ENCODE assay signal across 33 mouse cellular contexts in genomic region chr7:11823246-11823645, GRCm38 (mm10). TPM values are rescaled to one million over a fixed set of nuclear protein-coding genes. Genes with fewer than 3 reads are reported as not detected.
"Had no signal": no experiment of that assay in that cellular context is flagged by ENCODE, and none has a peak within 500 bp of the region (broad histone marks: within the 10 kb centered on the region; RNA-seq: fewer than 3 reads in every experiment).

No protein-coding gene starts in this region.

RNA-seq across cellular contexts. Expression of gene Vmn1r74, which starts 10.5 kb away (rescaled TPM):
- total RNA-seq: common myeloid progenitor, adult 5-6 weeks; forebrain, postnatal 0 days; gastrocnemius, adult 18-20 months; gastrocnemius, adult 2 months; gastrocnemius, adult 8-10 months; gastrocnemius, postnatal 10 days; gastrocnemius, postnatal 14 days; gastrocnemius, postnatal 25 days; gastrocnemius, postnatal 36 days; gastrocnemius, postnatal 4 days; granulocyte monocyte progenitor cell, adult 5-6 weeks; heart, adult 18-20 months; heart, adult 2 months; heart, adult 8-10 months had no signal
- polyA plus RNA-seq: cortical plate, adult 2 months; embryonic facial prominence, embryonic 10.5 days; embryonic facial prominence, embryonic 11.5 days; embryonic facial prominence, embryonic 12.5 days; embryonic facial prominence, embryonic 13.5 days; embryonic facial prominence, embryonic 14.5 days; embryonic facial prominence, embryonic 15.5 days; erythroblast, embryonic 14.5 days; forebrain, embryonic 10.5 days; forebrain, embryonic 11.5 days; forebrain, embryonic 12.5 days; forebrain, embryonic 13.5 days; forebrain, embryonic 14.5 days; forebrain, embryonic 15.5 days; forebrain, embryonic 16.5 days; forebrain, postnatal 0 days; frontal cortex, adult 2 months; gonadal fat pad, adult 2 months; heart, adult 2 months; heart, embryonic 10.5 days; heart, embryonic 11.5 days had no signal

RNA-seq across cellular contexts. Expression of gene Vmn1r75, which starts 51.2 kb away (rescaled TPM):
- total RNA-seq: common myeloid progenitor, adult 5-6 weeks; forebrain, postnatal 0 days; gastrocnemius, adult 18-20 months; gastrocnemius, adult 2 months; gastrocnemius, adult 8-10 months; gastrocnemius, postnatal 10 days; gastrocnemius, postnatal 14 days; gastrocnemius, postnatal 25 days; gastrocnemius, postnatal 36 days; gastrocnemius, postnatal 4 days; granulocyte monocyte progenitor cell, adult 5-6 weeks; heart, adult 18-20 months; heart, adult 2 months; heart, adult 8-10 months had no signal
- polyA plus RNA-seq: cortical plate, adult 2 months; embryonic facial prominence, embryonic 10.5 days; embryonic facial prominence, embryonic 11.5 days; embryonic facial prominence, embryonic 12.5 days; embryonic facial prominence, embryonic 13.5 days; embryonic facial prominence, embryonic 14.5 days; embryonic facial prominence, embryonic 15.5 days; erythroblast, embryonic 14.5 days; forebrain, embryonic 10.5 days; forebrain, embryonic 11.5 days; forebrain, embryonic 12.5 days; forebrain, embryonic 13.5 days; forebrain, embryonic 14.5 days; forebrain, embryonic 15.5 days; forebrain, embryonic 16.5 days; forebrain, postnatal 0 days; frontal cortex, adult 2 months; gonadal fat pad, adult 2 months; heart, adult 2 months; heart, embryonic 10.5 days; heart, embryonic 11.5 days had no signal
